Mouse (Mus musculus): ENCODE measurements at regions not wholly inside any gene's neighbourhood (a gene's known extent, or its start where the extent isn't known, plus 50 kb on each side); places are given as distances from the start of the nearest gene placed in this dataset.

- DNase-seq (ENCODE audit: low spot score) = no peak
Measured at GRCm38 (mm10) chr10:111419375-111420194, 53.4 kb upstream of the Nap1l1 start.

- DNase-seq (ENCODE audit: low spot score) = no peak
Measured at GRCm38 (mm10) chr10:111420195-111420838, 52.7 kb upstream of the Nap1l1 start.

GRCm38 (mm10) chr10:111422057-111422456, 51.0 kb upstream of the Nap1l1 start:
- DNase-seq (ENCODE audit: low spot score) = no peak

- DNase-seq (ENCODE audit: low spot score) = no peak
Measured at GRCm38 (mm10) chr10:111422649-111423048, 50.4 kb upstream of the Nap1l1 start.

Data from urinary bladder, postnatal 10 days (tissue).